Mouse (Mus musculus): ENCODE results near the gene Eva1b. TPM values are rescaled to one million over a fixed set of nuclear protein-coding genes. Genes with fewer than 3 reads are reported as not detected.

The Eva1b gene
- polyA plus RNA-seq (2017; shearing (Covaris generic)) = 12.7 TPM

DNA sequence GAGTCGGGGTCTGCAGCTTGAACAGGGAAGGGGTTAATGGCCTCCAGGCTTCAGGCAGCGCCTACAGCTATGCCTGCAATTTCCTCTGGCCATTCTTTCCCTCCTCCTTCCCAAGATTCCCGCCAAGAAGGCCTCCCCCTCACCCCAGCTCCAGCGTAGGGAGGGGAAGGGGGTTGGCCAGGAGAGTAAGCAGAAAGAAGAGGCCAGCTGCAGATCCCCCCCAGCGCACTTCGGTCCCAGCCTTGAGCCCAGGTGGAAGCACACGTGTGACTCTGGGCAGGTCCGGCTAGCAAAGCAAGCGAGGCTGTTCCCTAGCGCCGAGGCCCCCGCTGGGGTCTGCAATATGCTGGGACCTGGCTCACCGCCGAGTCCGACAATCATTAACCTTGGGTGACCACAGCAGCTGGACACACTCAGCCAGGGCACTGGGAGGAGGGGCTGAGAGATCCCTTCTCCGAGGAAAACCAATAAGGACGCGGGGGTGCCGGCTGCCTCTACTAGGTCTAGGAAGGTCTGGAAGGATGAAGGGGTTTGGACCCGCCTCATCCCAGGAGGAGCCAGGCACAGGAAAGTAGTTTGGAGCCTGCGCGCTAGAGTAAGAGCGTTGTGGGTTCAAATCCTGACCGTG lies at the start of gene Eva1b:
Eva1b (plus strand) TSS at position 212 of the 628 bp plus-strand sequence.

GRCm38 (mm10) chr4:126103590-126104068 lies 43.9 kb upstream of the Eva1b start, which contains the start of gene Stk40:
TSS of gene Stk40 (plus strand) at chr4:126103957.

GRCm38 (mm10) chr4:126163067-126163659 lies 15.6 kb downstream of the Eva1b start, which contains the start of gene Sh3d21:
TSS of gene Sh3d21 (minus strand) at chr4:126163491.

Other genes with a start within 250 kb of the Eva1b start
- gene Csf3r, start 123.2 kb upstream of the Eva1b start, polyA plus RNA-seq (2017; shearing (Covaris generic)) = 0.56 TPM
- 74.8 TPM for gene Mrps15, start 100.8 kb upstream of the Eva1b start, polyA plus RNA-seq (2017; shearing (Covaris generic))
- 0.51 TPM for gene Oscp1, start 89.2 kb upstream of the Eva1b start, polyA plus RNA-seq (2017; shearing (Covaris generic))
- gene Lsm10, start 51.1 kb upstream of the Eva1b start, polyA plus RNA-seq (2017; shearing (Covaris generic)) = 22.3 TPM
- 66.4 TPM for gene Stk40, start 43.8 kb upstream of the Eva1b start, polyA plus RNA-seq (2017; shearing (Covaris generic))
- gene Sh3d21, start 15.7 kb downstream of the Eva1b start, polyA plus RNA-seq (2017; shearing (Covaris generic)) = 0.73 TPM
- gene Thrap3, start 55.0 kb downstream of the Eva1b start, polyA plus RNA-seq (2017; shearing (Covaris generic)) = 221 TPM
- 44.2 TPM for gene Map7d1, start 108.6 kb downstream of the Eva1b start, polyA plus RNA-seq (2017; shearing (Covaris generic))
- gene Trappc3, start 114.6 kb downstream of the Eva1b start, polyA plus RNA-seq (2017; shearing (Covaris generic)) = 65.2 TPM
- not detected for gene Col8a2, start 139.0 kb downstream of the Eva1b start, polyA plus RNA-seq (2017; shearing (Covaris generic))
- gene Adprhl2, start 174.0 kb downstream of the Eva1b start, polyA plus RNA-seq (2017; shearing (Covaris generic)) = 43.0 TPM
- not detected for gene Tekt2, start 177.9 kb downstream of the Eva1b start, polyA plus RNA-seq (2017; shearing (Covaris generic))